Mouse (Mus musculus) hindbrain, postnatal 0 days (tissue): ENCODE data around the gene Trmt112. TPM values are rescaled to one million over a fixed set of nuclear protein-coding genes. Genes with fewer than 3 reads are reported as not detected.
"Not testable (repeated sequence)": the region's sequence is repeated elsewhere in the genome, so short reads cannot be mapped to it uniquely, and the experiment has no call there.

Source experiments
- ATAC-seq: fragments of 200-750 bp; cut with Nextera tagmentation; 2 replicates; pipeline ENCODE4 v1.8.0; 2017; ENCODE audit warnings: mild to moderate bottlenecking, moderate TSS enrichment, moderate library complexity
- DNase-seq: peaks from one replicate; pipeline ENCODE4 v3.0.0-alpha.2; 2015; ENCODE audit warnings: low spot score
- H3K27ac ChIP-seq: fragments of 300-500 bp; sonication (generic); 2 replicates; pipeline ENCODE4 v1.5.1; 2014; ENCODE audit warnings: mild to moderate bottlenecking
- H3K27me3 ChIP-seq: fragments of 300-500 bp; sonication (generic); 2 replicates; pipeline ENCODE4 v1.6.1; 2014; ENCODE audit warnings: low read length, mixed read lengths; ENCODE audit not compliant: insufficient read depth
- H3K36me3 ChIP-seq: fragments of 300-500 bp; sonication (generic); 2 replicates; pipeline ENCODE4 v1.6.1; 2014; ENCODE audit warnings: low read length, mixed read lengths; ENCODE audit not compliant: insufficient read depth
- H3K4me1 ChIP-seq: fragments of 300-500 bp; sonication (generic); 2 replicates; pipeline ENCODE4 v1.6.1; 2014; ENCODE audit warnings: antibody characterized with exemption, low read length, mixed read lengths; ENCODE audit not compliant: insufficient read depth
- H3K4me2 ChIP-seq: fragments of 300-500 bp; sonication (generic); 2 replicates; pipeline ENCODE4 v1.6.1; 2014; ENCODE audit warnings: low read depth, mild to moderate bottlenecking, low read length, moderate library complexity, mixed read lengths
- H3K4me3 ChIP-seq: fragments of 300-500 bp; sonication (generic); 2 replicates; pipeline ENCODE4 v1.5.1; 2014; ENCODE audit warnings: low read length
- H3K9ac ChIP-seq: fragments of 300-500 bp; sonication (generic); replicated peaks from 2 replicates; pipeline ENCODE4 v1.6.1; 2014; ENCODE audit warnings: mild to moderate bottlenecking, low read length, moderate library complexity, mixed read lengths
- H3K9me3 ChIP-seq: fragments of 300-500 bp; sonication (generic); 2 replicates; pipeline ENCODE4 v1.6.1; 2016; ENCODE audit warnings: low read length, mixed read lengths
- CTCF ChIP-seq: IDR thresholded peaks from 2 replicates; pipeline ENCODE4 v1.5.1; 2016; ENCODE audit warnings: antibody characterized with exemption, control low read depth, low read depth
- WGBS: fragments of 180-500 bp; shearing (Covaris S2); extraction: QIAGEN DNeasy Blood & Tissue Kit; methylation state at CpG from one replicate; pipeline ENCODE4 v1.1.7; 2014; 5-methylcytosine and 5-hydroxymethylcytosine counted together
- polyA plus RNA-seq: library from polyadenylated mRNA; unstranded; fragments of >200 nt; fragmentation: Nextera tagmentation; extraction: Ambion mirVana; gene quantifications from 2 replicates; pipeline ENCODE4 v1.2.1, GENCODE M21; 2015
- total RNA-seq: library from RNA; depleted of rRNA; stranded (reverse); fragments of >200 nt; gene quantifications from 2 replicates; pipeline ENCODE4 v1.2.3, GENCODE M21; 2014

Trmt112 gene
- total and polyA plus RNA-seq, 2 experiments from 2014 or later = 61.7 to 111 TPM

DNA sequence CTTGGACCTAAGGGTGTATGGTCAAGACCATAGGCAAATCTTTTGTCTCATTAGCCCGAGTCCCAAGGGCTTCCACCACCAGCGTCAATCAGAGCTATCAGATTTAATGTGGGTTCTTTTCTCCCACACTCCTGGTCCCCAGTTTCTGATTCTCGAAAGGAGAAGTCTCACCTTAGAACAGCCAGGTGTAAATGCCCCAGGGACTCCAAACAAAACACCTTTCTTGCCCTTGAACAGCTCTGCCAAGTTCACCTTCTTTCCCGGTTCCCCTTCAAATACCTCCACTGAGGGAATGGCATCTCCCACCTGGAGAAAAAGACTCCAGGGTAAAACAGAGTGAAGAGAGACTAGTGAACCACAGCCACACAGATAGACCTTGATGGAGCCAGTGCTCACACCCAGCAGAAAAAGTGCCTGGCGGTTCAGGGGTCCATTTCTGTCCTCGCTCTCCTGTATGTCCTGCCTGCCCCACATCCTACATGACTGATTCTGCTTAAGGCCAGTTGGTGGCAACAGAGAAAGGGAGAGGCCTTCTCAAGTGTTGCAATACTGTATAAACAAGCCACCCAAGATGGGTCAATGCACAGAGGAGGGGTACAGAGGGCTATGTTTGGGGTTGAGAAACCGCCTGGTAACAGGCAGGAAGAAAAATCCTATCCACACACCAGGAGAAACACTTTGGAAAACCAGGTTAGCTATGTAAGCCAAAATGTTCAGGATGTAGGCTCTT is 1.5 kb upstream of the Trmt112 start:
- 87% methylated on average over 7 of the region's 7 CpGs for WGBS
- no peaks in the 10 kb centered on the region for H3K27me3 ChIP-seq
- H3K9me3 ChIP-seq = no peaks in the 10 kb centered on the region
- peaks cover 10% of the 10 kb centered on the region; the same call in 1 of the 2 replicates for H3K4me1 ChIP-seq
- TF ChIP-seq CTCF = no peak
- ATAC-seq (no peak), DNase-seq (no peak)
- H3K9ac ChIP-seq = no peak overlapping the region; the same call in 1 of the 2 replicates
- H3K36me3 ChIP-seq = peaks cover 34% of the 10 kb centered on the region
- peak overlapping the region; percentile 73 for H3K4me2 ChIP-seq
- no peak overlapping the region for H3K27ac ChIP-seq
- peak overlapping the region; percentile 55 for H3K4me3 ChIP-seq

DNA sequence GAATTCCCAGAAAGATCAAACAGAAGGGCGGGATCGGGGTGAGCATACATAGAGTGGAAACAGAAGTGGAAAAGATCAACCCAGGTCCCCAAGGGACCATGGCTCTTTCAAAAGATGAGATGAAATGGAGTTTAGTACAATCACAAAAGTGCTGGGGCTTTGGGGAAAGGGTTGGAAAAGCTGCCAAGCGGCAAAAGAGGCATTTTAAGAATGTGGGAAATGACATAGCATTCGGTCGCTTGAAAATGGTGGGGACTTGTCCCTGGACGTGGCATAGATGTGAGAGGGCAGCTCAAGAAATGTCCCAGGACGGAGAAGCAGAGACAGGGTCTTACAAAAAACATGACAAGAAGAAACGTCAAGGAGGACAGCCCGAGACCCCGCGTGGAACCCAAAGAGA is 477 bp upstream of the Trmt112 start:
- WGBS = 11% methylated on average over 11 of the region's 11 CpGs
- H3K9ac ChIP-seq = peak overlapping the region; percentile 63
- peak overlapping the region; percentile 98 for H3K27ac ChIP-seq
- DNase-seq (peak; percentile 38), ATAC-seq (no peak)
- TF ChIP-seq CTCF = no peak
- H3K36me3 ChIP-seq = peaks cover 42% of the 10 kb centered on the region
- peak overlapping the region; percentile 55 for H3K4me3 ChIP-seq
- H3K9me3 ChIP-seq = no peaks in the 10 kb centered on the region
- peak overlapping the region; percentile 73 for H3K4me2 ChIP-seq
- peaks cover 10% of the 10 kb centered on the region; the same call in 1 of the 2 replicates for H3K4me1 ChIP-seq
- no peaks in the 10 kb centered on the region for H3K27me3 ChIP-seq

DNA sequence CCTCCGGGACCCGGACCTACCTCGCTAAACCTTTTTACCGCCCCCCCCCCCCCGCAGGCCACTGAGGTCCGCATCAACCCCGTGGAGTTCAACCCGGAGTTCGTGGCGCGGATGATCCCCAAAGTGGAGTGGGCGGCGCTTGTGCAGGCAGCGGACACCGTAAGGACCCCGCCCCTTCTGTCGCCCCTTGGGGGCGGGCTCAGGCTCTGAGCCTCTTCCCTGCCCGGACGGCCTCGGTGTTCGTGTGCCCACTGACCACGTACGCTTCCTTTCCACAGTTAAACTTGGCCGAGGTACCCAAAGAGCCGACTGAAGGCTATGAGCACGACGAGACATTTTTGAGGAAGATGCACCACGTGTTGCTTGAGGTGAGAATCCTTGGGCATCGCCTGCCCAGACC is 808 bp downstream of the Trmt112 start:
- Histone ChIP-seq H3K36me3 (peaks cover 42% of the 10 kb centered on the region), H3K9ac (peak overlapping the region; percentile 63), H3K4me3 (peak overlapping the region; percentile 55), H3K4me2 (peak overlapping the region; percentile 73), H3K4me1 (peaks cover 10% of the 10 kb centered on the region; the same call in 1 of the 2 replicates), H3K27ac (peak overlapping the region; percentile 98)
- DNase-seq = peak; percentile 54
- not testable (repeated sequence) for H3K9me3 ChIP-seq, H3K27me3 ChIP-seq
- WGBS = under 1% methylated on average over 29 of the region's 30 CpGs
- ATAC-seq = peak; percentile 13

DNA sequence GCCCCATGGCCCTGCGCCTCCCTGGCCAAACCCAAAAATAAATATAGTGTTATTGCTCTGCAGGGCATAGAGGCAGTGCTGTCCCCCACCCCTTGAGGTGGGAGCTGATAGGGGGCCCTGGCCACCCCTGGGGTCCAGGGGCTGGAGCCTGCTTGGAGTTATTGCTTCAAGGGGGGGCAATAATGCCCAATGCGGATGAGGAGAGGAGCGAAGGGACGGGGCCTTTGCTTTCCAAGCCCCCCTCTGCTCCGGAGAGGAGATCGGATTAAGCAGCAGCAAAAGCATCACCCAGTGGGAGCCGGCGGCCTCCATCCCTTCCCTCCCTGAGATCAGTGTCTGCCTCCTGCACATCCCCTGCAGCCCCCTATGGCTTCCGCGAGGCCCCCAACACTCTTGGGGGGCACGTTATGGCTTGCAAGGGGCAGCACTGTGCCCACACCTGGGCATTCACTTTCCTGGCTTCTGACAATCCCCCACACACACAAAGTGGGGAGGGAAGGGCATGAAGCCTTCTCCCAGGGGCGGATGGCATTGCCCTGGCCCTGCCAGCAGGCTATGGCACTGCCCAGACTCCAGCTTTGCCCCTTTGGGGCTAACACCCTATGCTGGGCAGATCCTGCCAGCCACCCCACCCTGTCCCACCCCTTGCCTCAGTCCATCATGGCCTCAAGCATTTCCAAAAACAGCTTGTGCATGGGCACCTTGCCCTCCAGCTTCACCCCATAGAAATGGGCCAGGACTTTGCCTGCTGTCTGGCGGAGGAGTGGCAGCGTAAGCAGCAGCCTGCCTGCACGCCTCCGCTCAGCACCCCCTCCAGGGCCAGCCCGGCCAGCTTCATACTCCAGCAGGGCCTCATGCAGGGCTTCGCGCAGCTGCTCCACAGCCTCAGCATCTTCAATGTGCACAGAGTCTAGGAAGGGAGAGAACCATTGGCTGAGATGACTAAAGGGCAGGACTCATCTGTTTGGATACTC is 1.9 kb downstream of the Trmt112 start:
- H3K9me3 ChIP-seq = no peaks in the 10 kb centered on the region
- no peak for TF ChIP-seq CTCF
- peaks cover 10% of the 10 kb centered on the region; the same call in 1 of the 2 replicates for H3K4me1 ChIP-seq
- H3K27ac ChIP-seq = no peak overlapping the region
- H3K9ac ChIP-seq = no peak overlapping the region; the same call in 1 of the 2 replicates
- no peaks in the 10 kb centered on the region for H3K27me3 ChIP-seq
- H3K4me3 ChIP-seq = no peak overlapping the region
- 78% methylated on average over 19 of the region's 19 CpGs for WGBS
- peaks cover 35% of the 10 kb centered on the region for H3K36me3 ChIP-seq
- ATAC-seq (no peak), DNase-seq (no peak)
- H3K4me2 ChIP-seq = peak overlapping the region; percentile 25

DNA sequence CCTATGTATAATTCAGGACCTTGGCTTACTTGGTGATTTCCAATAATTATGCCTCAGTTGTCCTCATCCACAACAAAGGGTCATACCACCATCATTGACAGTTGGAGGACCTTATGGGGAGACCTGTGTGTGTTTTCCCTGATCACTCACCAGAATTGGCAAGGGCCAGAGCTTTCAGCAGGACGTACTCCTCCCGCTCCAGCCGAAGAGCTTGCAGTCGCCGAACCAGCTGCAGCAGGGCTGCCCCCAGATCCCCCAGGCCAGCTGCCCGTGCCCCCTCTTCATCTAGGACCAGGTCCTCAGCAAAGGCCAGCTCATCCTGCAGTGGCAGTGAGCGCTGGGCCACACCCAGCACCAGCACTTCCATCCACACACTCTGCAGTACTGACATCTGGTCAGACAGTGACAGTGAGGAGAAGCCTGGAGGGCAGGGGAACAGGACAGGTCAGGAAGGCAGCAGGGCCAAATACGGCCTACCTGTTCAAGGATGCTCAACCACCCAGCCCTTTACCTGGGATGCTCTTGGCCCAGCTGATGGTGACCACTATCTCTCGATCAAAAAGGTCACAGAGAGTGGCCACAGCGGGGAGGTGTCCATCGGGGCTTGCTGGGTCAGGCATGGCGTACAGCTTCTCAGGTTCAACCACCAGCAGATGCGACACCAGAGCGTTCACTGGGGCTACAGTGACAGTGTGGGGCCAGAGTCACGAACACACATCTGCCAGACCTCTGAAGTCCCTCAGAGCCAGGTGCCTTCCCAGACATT is 2.9 kb downstream of the Trmt112 start:
- Histone ChIP-seq H3K27ac (no peak overlapping the region), H3K9me3 (no peaks in the 10 kb centered on the region), H3K9ac (no peak overlapping the region), H3K27me3 (no peaks in the 10 kb centered on the region), H3K4me1 (peaks cover 10% of the 10 kb centered on the region; the same call in 1 of the 2 replicates), H3K36me3 (peaks cover 27% of the 10 kb centered on the region), H3K4me2 (no peak overlapping the region), H3K4me3 (no peak overlapping the region)
- ATAC-seq (no peak), DNase-seq (no peak)
- TF ChIP-seq CTCF = no peak
- 93% methylated on average over 15 of the region's 15 CpGs for WGBS

DNA sequence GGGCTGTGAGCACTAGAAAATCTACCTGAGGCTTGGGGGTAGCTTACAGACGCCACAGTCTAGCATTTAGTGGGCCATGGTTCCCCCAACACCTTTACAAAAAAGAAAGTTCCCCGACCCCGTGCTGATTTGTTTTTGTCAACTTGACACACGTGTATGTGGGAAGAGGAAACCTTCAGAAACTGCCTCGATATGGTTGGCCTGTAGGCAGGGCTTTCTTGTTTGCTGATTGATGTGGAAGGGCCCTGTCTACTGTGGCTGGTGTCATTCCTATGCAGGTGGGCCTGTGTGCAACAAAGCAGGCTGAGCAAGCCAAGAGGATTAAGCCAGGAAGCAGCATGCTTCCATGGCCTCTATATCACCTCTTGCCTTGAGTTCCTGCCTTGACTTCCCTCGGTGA is 3.5 kb downstream of the Trmt112 start:
- no peak for TF ChIP-seq CTCF
- DNase-seq (no peak), ATAC-seq (no peak)
- peaks cover 27% of the 10 kb centered on the region for H3K36me3 ChIP-seq
- H3K27ac ChIP-seq = no peak overlapping the region
- no peak overlapping the region for H3K4me3 ChIP-seq
- 87% methylated on average over 6 of the region's 6 CpGs for WGBS
- H3K4me1 ChIP-seq = peaks cover 10% of the 10 kb centered on the region; the same call in 1 of the 2 replicates
- H3K27me3 ChIP-seq = no peaks in the 10 kb centered on the region
- H3K9ac ChIP-seq = no peak overlapping the region
- H3K9me3 ChIP-seq = no peaks in the 10 kb centered on the region
- H3K4me2 ChIP-seq = no peak overlapping the region
